Mouse (Mus musculus) lung, postnatal 14 days (tissue): Measurements from ENCODE around the gene Slc4a10.

ENCODE experiments used
- DNase-seq: peaks from one replicate; pipeline ENCODE4 v3.0.0; 2021

Gene Slc4a10

DNA sequence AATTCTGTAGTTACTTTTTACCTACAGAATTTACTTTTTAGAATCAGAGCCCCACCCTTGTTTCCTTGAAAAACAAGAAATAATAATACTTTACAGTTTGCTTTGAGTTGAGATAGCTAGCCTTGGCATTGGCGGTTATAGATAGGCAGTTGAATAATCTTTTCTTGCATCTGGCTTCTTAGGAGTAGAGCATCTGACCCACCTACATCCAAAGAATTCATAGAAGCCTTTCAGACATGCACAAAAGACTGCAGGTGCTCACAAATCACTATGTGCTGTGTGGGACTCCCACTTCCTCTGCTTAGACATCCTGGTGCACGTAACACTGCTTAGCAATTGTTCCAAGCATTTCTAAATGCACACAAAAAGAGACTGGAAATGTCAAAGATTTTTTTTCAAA, 238.8 kb downstream of the Slc4a10 start:
- no peak for DNase-seq

DNA sequence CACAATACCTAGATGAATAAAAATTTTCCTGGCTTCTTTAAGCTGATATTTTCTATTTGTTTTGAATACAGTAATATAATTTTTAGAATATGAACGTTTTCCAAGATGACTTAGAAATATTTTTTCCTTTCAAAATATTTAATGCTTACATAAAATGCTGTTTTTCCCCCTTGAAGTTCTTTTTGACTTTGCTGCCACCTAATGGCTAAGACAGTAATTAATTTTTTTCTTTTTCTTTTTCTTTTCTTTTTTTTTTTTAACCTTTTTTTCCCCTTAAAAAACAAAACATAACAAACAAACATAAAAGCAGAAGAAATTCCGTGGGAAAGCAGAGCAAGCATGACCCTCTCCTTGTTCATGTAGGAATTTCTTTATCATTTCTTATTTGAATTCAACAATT, 239.6 kb downstream of the Slc4a10 start:
- DNase-seq = no peak

DNA sequence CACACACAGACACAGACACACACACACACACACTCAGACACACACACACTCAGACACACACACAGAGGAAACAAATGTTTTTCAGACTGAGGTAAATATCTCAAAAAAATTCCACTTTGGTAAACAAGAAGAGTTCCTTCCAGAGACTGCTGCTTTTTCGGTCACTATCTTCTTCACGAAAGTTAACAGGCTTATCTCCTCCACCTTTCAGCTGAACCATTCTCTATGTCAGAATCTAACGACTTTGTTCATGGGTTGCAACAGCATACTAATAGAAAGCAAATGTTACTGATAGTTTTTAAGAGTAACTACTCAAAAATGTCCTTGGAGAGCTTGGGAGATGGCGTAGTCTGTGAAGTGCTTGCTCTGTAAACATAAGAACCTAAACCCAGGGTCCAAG, 241.3 kb downstream of the Slc4a10 start:
- DNase-seq = no peak

DNA sequence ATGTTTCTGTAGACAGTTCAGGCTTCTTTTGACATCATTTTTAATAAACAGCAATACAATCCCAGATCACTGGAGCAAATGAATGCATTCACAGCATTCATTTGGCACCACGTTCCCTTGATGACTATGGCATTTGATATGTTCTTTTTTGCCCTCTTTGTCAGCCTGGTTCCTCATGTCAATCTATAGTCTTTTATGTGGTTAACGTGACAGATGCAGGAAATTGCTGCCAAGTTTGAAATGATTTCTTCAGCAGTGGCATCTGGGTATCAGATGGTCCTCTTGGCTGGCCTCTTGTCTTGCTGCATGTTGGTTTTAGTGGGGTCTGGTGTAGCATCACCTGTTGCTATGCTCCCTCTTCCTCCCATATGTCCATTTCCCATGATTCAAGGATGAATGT, 247.6 kb downstream of the Slc4a10 start:
- DNase-seq = no peak

DNA sequence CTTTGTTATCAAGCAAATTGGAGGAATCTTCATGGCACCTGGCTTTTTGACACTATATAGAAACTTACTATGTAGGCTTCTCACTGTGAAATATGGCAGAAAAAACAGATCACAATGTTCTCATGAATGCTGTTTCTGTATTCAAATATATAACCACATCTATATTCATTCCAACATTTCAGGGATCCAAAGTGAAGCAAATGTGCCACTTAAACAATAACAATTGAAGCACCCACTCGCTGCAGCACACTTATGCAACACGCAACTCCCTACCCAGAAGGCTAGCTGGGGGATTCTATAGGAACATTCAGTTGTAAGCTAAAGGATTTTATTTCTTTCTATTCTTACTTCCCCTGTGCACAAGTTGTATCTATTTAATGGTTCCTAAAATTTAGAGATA, 255.5 kb downstream of the Slc4a10 start:
- DNase-seq = no peak

DNA sequence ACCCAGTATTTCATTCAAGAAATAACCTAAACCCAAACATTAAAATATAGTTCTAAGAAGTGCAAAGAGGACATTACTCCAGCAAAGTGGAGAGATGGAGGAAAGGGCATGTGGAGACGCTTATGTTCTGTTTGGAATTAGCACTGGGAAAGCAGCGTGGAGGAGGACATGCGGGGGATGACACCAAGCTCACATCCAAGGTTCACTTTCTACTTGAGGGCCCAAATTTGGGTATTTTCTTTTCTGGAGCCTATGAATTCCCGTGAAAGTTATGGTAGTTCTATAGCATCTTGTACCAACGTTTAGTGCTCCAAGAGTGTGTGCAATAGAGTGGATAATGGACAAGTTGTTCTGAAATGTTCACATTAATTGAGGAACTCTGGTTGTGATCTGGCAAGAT, 260.7 kb downstream of the Slc4a10 start:
- no peak for DNase-seq

DNA sequence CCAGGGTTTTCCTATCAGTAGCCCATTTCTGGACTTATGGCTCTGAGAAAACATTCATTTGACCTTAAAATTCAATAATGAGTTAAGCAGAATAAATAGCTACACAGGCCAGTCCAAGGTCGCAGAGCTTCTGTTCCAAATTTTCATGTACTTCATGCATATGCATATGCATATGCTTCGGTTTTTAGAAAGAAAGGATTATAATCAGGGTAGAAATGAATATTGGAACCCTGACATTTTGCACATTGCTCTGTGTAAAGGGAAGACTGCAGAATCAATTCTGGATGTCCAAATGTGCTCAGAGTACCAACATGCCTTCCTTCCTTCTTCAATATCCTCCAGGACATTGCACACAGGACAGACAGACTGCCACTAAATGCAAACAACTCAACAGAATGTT, 261.2 kb downstream of the Slc4a10 start:
- no peak for DNase-seq

DNA sequence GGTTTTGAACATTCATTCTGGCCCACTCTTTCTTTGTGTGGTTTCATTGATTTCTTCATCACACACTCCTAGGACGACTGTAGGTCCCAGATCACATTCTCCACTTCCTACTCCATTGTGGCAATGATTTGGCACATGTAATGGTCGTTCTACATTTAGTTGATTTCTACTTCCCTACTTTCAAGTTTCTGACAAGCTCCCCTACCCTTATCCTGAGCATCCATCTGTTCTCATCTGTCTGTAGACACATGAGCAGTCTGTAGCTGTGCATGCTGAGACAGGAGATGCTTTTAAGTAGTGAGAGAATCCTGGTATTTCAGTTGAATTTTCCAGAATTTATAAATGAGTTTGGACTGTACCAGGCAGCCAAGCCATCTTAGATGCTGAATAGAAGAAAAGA, 270.7 kb downstream of the Slc4a10 start:
- no peak for DNase-seq

DNA sequence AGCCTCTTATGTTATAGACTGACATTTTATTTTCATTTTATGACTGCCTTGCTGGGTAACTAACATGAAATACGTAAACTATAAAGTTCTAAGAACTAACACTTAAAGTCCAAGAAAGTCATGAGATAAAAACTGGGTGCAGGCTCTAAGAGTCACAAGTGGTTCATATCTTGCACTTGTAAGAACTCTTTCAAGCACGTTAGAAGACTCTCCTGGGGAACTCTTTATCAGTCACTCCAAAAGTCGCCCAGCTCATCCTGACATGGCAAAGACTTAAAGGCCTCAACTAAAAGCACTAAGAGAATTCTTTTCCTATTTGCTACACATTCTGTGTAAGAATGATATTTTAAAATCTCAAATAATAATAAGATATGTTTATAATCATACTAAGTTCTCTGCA, 273.2 kb downstream of the Slc4a10 start:
- no peak for DNase-seq

DNA sequence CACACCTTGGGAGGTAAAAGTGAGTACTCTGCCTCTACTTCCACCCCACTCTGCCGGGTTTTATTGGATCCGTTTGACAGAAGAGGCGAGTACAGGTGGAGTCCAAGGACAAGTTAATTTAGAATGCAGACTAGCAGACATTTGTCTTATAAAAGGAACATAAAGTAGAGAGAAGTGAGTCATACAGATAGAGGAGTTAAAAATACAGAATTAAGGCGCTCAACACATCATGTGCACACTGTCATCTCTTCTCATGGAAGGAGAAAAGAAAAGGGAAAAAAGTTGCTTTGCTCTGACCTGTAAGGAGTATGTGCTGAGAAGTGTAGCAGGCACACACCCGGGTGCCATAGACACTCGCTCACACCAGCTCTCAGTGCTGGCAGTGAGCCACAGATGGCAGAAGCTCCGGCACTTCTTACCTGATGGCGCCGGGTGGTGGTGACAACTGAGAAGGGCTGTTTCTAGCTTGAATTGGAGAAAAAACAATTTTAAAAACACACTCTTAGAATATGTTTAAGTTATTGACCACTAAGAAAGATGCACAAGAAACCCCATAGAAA, 276.9 kb downstream of the Slc4a10 start:
- no peak for DNase-seq

DNA sequence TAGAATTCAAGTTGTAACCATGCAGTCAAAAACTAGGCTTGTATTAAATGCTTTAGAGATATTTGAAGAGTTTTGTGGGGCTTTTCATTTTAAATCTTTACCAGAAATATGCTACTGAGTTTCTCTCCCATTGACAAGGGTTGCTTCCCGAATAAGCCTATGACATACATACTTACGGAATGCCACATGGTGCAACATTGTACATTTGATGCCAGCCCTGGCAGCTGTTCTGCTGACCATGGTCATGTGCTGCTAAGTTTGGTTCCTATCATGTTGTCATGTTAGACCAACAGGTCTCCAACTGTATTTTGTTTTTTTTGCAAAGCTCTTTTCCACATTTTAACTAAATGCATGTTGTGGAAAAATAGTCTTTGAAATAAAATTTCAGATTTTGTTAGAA, 279.1 kb downstream of the Slc4a10 start:
- DNase-seq = no peak

DNA sequence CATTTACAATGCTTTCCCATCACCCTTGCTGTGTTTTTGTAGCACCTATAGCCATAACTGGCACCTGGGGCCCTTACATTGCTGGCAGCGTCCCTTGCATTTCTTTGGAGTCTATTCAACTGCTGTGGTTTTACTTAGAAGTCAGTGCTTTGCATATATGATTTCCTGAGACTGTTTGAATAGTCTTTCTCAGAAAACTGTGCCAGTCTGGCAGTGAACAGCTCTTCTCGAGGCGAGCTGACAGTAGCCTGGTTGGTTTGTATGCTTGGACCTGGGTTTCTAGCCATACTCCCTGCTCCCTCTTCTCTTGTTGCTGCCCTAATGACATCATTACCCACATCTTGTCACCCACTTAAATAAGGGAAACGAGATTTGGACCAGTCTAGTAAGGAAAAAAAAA, 285.7 kb downstream of the Slc4a10 start:
- DNase-seq = no peak

DNA sequence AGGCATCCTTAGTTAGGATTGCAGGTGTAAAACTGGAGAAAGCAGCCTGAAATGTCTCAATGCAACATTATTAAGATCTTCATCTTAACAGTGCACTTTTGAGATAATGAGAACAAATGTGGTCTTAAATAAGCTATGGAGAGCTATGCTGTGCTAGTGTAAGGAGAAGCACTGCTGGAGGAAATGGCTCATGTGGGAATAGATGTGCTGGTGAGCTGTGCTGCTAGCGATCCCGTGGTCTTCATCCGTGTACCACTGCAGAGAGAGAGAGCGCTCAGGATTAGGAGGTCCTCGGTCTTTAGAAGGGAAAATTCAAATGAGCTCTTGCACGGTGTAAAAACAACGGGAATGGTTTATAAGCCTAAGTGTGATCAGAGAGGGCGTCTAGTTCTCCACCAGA, 286.2 kb downstream of the Slc4a10 start:
- no peak for DNase-seq

DNA sequence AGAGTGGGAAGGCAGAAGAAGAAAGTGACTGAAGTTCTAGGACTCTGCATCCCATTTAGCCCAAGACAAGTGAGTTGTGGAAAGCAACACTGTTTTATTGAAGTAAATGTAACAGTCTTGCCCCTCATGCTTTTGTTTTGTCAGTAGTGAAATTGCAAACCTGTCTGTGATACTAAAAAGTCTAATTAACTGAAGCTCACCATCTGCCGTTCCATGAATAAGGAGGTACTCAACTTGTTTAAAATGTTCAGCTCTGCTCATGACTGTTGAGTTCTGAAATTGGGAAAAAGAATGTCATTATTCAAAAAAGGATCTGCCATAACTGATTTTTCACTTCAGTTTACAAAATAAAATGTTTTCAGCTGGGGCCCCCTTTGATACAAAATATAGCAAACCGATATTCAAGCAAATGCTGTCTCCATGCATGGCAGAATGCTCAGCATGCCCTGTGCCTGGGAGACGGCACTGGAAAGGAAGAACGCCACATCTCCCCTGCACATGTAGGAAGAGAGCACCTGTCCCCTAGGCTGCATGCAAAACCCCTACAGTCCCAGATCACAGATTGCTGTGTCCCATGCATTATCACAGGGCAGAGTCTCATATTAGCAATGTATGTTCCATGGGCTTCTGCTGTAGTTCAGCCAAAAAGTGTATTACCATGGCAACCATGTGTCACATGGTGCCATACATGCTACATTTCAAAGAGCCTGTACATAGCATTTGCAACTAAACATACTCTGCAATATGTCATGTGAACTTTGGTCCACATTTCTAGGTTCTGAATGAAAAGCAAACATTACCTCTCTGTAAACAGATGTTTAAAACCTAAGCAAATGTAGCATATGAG, 288.4 kb downstream of the Slc4a10 start:
- no peak for DNase-seq

DNA sequence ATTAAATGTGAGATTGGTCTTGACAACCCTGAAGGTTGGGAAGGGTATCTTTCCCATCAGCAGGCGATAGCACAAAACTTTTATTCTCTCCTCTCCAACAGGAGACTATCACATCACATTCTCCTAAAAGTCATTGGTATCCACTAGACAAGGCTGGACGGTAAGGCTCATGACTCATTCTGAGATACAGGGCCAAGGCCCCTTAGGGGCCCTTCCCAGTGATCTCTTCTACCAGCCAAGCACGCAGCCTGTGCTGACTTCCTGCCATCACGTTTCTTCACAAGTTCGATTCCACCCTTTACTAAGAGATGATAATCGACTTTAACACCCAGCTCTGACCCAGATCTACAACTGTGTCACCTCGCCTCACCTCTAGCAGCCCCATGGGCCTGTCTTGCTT, 290.8 kb downstream of the Slc4a10 start:
- DNase-seq = no peak

DNA sequence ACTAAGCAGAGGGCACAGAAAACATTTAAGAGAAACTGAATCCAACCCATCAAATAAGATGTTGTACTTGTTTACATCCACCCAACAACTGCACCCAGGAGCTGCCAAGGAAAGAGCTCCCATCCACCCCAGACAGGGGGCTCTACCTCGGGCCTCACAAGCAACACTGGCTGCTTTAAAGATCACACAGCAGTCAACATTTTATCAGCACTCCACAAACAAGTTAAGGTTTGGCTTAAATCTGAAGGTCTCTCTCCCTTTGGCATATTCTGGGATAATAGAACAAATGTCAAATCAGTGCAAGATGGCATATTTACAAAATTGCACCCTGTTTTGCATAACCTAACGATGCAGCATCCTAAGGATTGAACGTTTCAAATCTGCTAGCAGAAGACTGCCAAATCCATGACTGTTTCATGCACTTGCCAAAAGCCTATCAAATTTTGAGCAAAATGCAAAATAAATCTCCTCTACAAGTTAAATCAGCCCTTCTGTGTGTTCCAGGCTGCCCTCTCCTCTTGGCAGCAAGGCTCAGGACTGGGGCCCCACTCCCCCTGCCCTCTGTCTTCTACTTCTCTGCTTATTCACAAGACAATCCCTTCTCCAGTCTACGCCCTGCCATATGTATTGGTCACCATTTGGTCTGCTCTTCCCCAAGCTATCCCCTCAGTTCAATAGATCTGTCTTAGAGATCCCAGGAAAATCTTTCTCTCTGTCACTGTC, 293.1 kb downstream of the Slc4a10 start:
- no peak for DNase-seq

DNA sequence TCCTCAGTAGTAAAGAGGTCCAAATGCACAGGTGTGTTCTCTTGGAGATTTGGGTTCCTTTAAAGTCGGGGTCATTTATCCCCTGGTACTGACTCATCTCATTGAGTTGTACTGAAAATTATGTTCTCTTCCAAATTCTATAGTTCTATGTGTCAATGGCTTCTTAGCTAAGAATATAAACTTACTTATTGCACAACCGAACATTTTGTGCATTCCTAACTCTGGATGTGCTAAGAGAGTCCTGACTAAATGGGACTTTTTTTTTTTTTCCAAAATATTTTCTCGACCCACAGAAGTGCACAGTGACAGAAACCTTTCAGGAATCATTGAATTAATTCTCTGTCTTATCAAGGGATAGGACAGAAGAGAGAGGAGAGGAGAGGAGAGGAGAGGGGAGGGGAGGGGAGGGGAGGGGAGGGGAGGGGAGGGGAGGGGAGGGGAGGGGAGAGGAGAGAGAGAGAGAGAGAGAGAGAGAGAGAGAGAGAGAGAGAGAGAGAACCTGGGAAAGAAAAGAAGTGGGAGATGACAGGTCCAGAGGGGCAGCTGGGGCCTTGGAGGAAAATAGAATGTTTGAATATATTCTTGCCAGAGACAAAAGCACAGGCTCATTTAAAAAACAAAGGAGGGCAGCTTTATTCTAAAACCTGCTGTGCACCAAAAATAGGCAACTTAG, 294.9 kb downstream of the Slc4a10 start:
- DNase-seq = no peak

DNA sequence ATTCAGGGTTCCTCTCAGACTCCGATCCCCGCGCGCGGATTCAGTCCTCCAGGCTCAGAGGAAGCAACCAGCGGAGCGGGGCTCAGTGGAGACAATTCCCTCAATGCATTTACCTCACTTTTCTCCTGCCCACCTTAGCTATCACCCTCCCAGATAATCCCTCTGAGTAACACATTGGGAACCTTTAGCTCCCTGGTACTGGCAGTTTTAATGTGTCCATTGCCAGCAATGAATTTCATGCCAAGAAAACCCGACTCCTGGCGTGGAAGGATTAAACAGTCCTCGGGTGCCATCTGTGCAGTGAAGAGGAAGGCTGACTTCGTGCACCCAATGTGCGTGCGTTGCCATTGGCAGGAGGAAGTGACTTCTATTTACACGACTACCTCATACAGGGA, 295.5 kb downstream of the Slc4a10 start:
- DNase-seq = no peak

DNA sequence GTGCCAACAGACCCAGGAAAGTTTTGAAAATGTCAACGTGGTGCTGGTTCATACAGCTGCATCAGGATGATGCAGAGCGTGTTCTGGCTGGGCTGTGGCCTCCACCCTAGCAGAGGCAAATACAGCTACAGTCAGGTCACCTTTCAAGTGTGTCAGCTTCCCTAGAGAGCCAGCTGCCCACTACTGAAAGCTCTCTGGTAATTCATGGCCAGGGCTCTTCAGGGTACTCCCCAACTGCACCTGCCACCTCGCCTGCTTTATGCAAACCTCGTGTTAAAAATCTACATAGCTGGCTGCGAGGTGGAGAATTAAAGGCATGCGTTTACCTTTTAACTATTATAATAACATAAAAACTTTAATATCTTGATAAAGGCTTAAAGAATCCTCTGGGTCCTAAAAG, 298.1 kb downstream of the Slc4a10 start:
- no peak for DNase-seq

DNA sequence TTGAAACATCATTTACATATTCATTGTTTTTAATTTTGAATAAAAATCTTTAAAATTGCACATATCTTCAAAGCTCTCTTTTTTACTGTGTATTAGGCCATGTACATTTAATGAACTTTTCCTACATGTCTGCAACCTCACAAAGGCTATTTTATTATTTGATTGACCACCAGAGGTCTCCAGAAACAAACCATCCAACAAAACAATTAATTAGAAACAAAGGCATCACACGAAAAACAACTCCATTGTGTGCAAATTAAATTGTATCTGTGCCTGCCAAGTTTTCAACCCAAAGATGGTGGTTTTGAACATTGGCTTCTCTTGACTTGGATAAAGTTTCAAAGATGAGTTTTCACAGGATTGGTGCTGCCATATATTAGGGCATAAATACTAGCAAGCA, 300.5 kb downstream of the Slc4a10 start:
- DNase-seq = no peak

DNA sequence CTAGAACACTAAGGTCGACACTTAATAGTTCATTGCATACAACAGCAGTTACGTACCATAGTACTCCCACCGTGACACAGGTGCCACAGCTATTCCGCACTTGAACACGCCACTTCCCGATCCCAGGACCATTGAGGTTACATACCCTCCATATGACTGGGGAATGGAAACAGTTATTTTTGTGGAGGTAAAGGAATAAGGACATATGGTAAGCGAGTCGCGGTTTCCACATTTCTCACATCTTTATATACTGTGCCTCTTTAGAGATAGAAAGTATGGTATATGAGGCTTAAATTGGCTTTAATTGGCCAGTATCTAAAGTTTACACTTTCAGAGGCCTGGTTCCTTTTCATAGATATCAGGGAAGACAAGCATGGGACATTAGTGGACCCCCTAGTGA, 301.5 kb downstream of the Slc4a10 start:
- no peak for DNase-seq

DNA sequence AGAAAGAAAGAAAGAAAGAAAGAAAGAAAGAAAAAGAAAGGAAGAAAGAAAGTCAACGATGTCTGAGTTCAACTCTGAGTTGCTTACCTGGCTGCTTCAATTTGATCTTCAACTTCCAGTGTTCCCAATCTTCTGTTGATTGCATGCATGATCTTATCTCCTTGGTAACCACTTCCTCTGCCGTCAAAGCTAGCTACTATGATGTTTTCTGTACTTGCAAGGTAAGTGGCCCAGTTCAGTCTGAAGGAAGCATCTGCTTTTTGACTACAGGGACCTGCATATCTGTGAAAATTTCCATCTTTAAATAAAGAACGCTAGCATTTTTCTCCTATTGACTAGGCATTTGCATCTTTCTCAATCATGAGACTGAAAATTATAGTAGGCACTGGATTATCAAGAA, 305.8 kb downstream of the Slc4a10 start:
- DNase-seq = no peak

DNA sequence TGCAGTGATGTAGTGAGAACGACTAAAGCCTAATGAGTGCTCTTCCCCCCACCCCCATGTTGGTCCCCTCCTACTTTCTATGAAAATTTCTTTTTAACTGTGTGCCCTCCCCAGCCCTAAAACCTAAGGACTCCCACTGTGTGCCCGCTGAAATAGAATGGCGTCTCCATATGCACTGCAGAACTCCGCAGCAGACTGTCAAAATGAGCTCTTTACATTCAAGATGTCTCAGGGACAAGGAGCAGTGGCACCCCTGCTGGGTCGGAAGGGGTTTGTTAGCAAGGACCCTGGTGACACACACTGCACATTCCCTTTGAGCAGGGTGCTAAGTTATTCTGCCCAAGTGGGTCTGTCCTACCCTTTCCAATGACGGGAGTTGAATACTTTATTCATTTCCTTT, 309.5 kb downstream of the Slc4a10 start:
- no peak for DNase-seq

DNA sequence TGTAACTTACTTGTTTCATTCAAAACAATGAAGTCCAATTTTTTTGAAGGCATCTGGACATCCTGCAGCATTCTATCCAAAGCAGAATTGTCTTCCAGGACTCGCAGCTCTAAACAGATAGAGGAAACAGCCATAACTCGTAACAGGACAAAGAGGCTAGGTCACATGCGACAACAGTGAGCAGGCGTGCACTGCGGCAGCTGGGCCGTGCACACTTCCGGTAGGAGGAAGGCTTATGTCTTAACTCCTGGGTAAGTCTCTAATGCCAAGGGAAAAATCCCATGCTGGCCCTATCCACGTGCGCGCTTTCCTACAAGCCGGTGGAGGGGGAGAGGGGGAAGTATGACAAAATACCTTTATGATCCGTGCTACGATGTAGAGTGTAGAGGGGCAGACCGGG, 310.3 kb downstream of the Slc4a10 start:
- DNase-seq = no peak
